Mouse (Mus musculus) CD4-positive naive resting alpha-beta T cell, adult 76 days (primary cell): ENCODE results near the gene Dnajb9. TPM values are rescaled to one million over a fixed set of nuclear protein-coding genes. Genes with fewer than 3 reads are reported as not detected.

ENCODE experiments used
- total RNA-seq: library from RNA; stranded (reverse); gene quantifications from one replicate; pipeline ENCODE4 v1.2.4, GENCODE M21; 2023

Dnajb9 gene
- total RNA-seq: 173 TPM

DNA sequence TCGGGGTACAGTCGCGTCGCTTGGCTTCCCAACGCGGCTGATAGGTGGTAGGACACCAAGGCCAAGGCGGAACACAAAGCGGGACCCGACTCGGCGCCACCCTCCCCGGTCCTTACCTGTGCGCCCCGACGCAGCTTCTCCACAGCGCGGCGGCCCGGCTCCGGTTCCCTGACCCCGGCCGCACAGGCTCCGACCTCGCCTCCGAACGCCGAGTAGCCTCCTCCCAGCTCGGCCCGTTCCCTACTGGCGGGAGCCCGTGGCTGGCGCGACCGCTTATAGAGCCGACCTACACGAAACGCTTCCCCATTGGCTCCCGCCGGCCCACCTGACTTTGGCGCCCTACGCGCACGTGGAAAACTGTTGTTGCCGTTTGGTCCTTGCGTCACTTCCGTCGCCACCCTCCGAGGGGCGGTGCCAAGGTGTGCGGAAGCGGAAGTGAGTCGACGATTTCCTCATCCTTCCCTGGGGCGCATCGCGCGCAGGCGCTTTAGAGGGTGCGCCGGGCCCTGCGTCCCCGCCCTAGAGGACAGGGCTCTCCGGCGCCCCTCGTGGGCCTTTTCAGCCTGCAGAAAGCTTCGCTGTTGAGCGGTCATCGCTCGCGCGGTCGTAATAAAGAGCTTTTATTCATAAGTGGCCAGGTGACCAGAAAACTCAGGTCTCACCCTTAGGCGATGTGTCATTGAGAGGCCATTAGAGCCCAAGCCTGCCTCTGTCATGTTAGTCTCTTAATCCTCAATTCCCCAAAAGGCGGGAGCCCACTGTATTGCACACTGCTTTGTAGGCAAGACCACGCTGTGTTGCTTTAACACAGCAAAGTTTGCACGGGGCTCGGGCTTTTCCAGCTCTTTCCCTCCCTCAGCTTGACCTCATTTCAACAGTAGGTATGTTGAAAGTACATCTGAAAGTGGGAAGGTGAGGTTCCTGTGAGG lies at the start of gene Dnajb9:
Gene Dnajb9 (minus strand): TSS at position 503 of the 929 bp plus-strand sequence.

DNA sequence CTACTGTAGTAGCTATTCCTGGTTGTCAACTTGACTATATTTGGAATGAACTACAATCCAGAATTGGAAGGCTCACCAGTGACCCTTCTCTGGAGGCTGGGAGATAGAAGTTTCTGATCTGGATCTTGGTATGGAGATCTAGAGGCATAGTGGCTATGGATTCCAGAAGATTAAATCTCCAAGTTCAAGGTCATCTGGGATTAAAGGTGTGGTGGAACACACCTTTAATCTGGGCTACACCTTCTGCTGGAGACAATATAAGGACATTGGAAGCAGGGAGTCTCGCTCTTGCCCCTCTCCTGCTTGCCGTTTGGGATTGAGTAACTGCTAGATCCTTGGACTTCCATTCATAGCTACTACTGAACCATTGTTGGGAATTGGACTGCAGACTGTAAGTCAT lies 10.9 kb upstream of the Dnajb9 start, which contains the start of gene Pnpla8:
Gene Pnpla8 (plus strand): TSS at position 301 of the 400 bp plus-strand sequence.

Other genes starting within 250 kb of the Dnajb9 start
- gene Pnpla8, start 11.0 kb upstream of the Dnajb9 start, total RNA-seq: 86.9 TPM
- gene Nrcam, start 118.6 kb upstream of the Dnajb9 start, total RNA-seq: not detected